Mouse (Mus musculus): ENCODE results near the gene Dlgap4. TPM values are rescaled to one million over a fixed set of nuclear protein-coding genes. Genes with fewer than 3 reads are reported as not detected.

Dlgap4 gene
- polyA plus RNA-seq, 1 experiment = 175 TPM

DNA sequence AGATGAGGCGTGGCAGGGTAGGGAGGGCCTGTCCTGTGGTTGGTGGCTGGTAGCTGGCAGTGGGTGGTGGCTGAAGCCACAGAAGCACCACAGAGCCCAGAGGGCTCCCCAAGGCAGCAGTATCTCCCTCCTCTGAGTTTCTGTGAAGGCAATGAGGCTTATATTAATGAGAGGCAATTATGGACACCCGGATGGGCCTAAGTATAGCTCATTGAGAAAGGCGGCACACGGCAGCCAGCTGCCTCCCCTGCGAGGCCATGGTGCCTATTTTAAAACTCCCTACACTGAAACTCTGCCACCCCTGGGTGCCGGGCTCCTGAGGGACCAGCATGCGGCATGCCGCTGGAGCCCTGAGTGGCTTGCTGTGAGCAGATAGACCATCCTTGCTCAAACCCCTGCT lies 83.8 kb downstream of the Dlgap4 start:
- no peak overlapping the region for H3K27ac ChIP-seq (ENCODE audit: control insufficient read depth, insufficient read depth, low read depth, low read length)
- TF ChIP-seq POLR2A (IDR thresholded peaks at IDR 0.05; ENCODE audit: control insufficient read depth, low read depth, low read length) = no peak
- no peak for TF ChIP-seq CTCF (IDR thresholded peaks at IDR 0.05; ENCODE audit: control insufficient read depth, insufficient read depth, insufficient replicate concordance, low read depth, low read length)
- H3K36me3 ChIP-seq (ENCODE audit: control insufficient read depth, insufficient read depth, low read length) = no peaks in the 10 kb centered on the region
- H3K4me1 ChIP-seq (ENCODE audit: control insufficient read depth, insufficient read depth, low read length) = no peaks in the 10 kb centered on the region; the same call in 1 of the 2 replicates
- H3K27me3 ChIP-seq (ENCODE audit: control insufficient read depth, insufficient read depth, low read length) = no peaks in the 10 kb centered on the region
- H3K4me3 ChIP-seq (ENCODE audit: control insufficient read depth, low read depth, low read length) = no peak overlapping the region

- no peaks in the 10 kb centered on the region; the same call in 1 of the 2 replicates for H3K4me1 ChIP-seq (ENCODE audit: control insufficient read depth, insufficient read depth, low read length)
- no peak overlapping the region for H3K27ac ChIP-seq (ENCODE audit: control insufficient read depth, insufficient read depth, low read depth, low read length)
- no peaks in the 10 kb centered on the region for H3K27me3 ChIP-seq (ENCODE audit: control insufficient read depth, insufficient read depth, low read length)
Measured at GRCm38 (mm10) chr2:156698168-156698567, 84.7 kb downstream of the Dlgap4 start.

GRCm38 (mm10) chr2:156705473-156705872 lies 92.0 kb downstream of the Dlgap4 start:
- Histone ChIP-seq H3K27ac (ENCODE audit: control insufficient read depth, insufficient read depth, low read depth, low read length) (no peak overlapping the region), H3K4me3 (ENCODE audit: control insufficient read depth, low read depth, low read length) (no peak overlapping the region), H3K4me1 (ENCODE audit: control insufficient read depth, insufficient read depth, low read length) (no peaks in the 10 kb centered on the region), H3K36me3 (ENCODE audit: control insufficient read depth, insufficient read depth, low read length) (no peaks in the 10 kb centered on the region), H3K27me3 (ENCODE audit: control insufficient read depth, insufficient read depth, low read length) (no peaks in the 10 kb centered on the region)
- TF ChIP-seq POLR2A (IDR thresholded peaks at IDR 0.05; ENCODE audit: control insufficient read depth, low read depth, low read length) (no peak), CTCF (IDR thresholded peaks at IDR 0.05; ENCODE audit: control insufficient read depth, insufficient read depth, insufficient replicate concordance, low read depth, low read length) (peak; percentile 93)

More at GRCm38 (mm10) chr2:156698168-156698567, 84.7 kb downstream of the Dlgap4 start:
- no peaks in the 10 kb centered on the region for H3K36me3 ChIP-seq (ENCODE audit: control insufficient read depth, insufficient read depth, low read length)
- no peak for TF ChIP-seq CTCF (IDR thresholded peaks at IDR 0.05; ENCODE audit: control insufficient read depth, insufficient read depth, insufficient replicate concordance, low read depth, low read length)
- no peak for TF ChIP-seq POLR2A (IDR thresholded peaks at IDR 0.05; ENCODE audit: control insufficient read depth, low read depth, low read length)
- no peak overlapping the region for H3K4me3 ChIP-seq (ENCODE audit: control insufficient read depth, low read depth, low read length)

GRCm38 (mm10) chr2:156716683-156717082 lies 103.2 kb downstream of the Dlgap4 start:
- no peak overlapping the region for H3K27ac ChIP-seq (ENCODE audit: control insufficient read depth, insufficient read depth, low read depth, low read length)
- no peaks in the 10 kb centered on the region for H3K27me3 ChIP-seq (ENCODE audit: control insufficient read depth, insufficient read depth, low read length)
- no peaks in the 10 kb centered on the region; the same call in 1 of the 2 replicates for H3K36me3 ChIP-seq (ENCODE audit: control insufficient read depth, insufficient read depth, low read length)
- peaks cover 16% of the 10 kb centered on the region for H3K4me1 ChIP-seq (ENCODE audit: control insufficient read depth, insufficient read depth, low read length)
- TF ChIP-seq CTCF (IDR thresholded peaks at IDR 0.05; ENCODE audit: control insufficient read depth, insufficient read depth, insufficient replicate concordance, low read depth, low read length) (no peak), POLR2A (IDR thresholded peaks at IDR 0.05; ENCODE audit: control insufficient read depth, low read depth, low read length) (no peak)
- H3K4me3 ChIP-seq (ENCODE audit: control insufficient read depth, low read depth, low read length) = no peak overlapping the region

DNA sequence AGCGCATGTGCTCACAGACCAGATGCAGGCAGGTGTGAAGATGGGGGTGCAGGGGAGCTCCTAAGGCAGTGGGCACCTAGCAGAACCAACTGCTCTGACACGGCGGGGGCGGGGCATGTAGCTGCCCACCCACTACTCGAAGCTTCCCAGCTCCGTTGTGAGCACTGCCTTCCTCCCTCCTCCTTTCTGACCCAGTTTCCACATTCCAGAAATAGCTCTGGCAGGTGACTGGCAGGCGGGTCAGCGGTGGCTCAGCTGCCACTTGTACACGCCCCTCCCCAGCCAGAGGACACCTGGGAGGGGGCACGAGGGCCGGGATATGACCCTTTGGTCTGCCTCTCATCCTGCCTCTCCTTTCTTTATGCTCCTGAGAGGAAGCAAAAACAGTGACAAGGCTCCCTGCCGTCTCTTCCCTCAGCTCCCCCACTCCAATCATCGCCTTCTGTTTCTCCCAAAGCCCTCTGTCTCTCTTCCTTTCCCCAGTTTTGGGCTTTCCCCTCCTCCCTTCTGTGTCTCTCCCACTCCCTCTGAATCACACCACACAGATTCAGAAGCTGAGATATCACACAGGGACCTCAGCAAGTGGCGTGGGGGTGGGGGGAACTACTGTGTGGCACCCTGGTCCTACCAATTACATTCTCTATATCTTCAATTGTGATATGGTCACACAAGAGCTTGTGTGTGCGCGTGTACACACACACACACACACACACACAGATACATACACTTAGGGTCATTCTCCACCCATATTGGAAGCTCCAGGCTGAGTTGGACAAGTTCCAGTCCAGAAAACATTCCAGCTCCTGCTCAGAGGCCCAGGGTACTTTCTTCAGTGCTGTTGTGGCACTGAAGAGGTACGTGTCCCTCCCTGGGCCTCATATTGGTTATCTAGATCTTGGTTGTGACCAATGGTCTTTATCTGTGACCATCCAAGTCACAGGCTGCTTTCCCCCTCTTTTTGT lies 104.1 kb downstream of the Dlgap4 start:
- TF ChIP-seq POLR2A (IDR thresholded peaks at IDR 0.05; ENCODE audit: control insufficient read depth, low read depth, low read length) (no peak), CTCF (IDR thresholded peaks at IDR 0.05; ENCODE audit: control insufficient read depth, insufficient read depth, insufficient replicate concordance, low read depth, low read length) (no peak)
- no peaks in the 10 kb centered on the region for H3K27me3 ChIP-seq (ENCODE audit: control insufficient read depth, insufficient read depth, low read length)
- no peak overlapping the region for H3K27ac ChIP-seq (ENCODE audit: control insufficient read depth, insufficient read depth, low read depth, low read length)
- no peak overlapping the region for H3K4me3 ChIP-seq (ENCODE audit: control insufficient read depth, low read depth, low read length)
- no peaks in the 10 kb centered on the region; the same call in 1 of the 2 replicates for H3K36me3 ChIP-seq (ENCODE audit: control insufficient read depth, insufficient read depth, low read length)
- H3K4me1 ChIP-seq (ENCODE audit: control insufficient read depth, insufficient read depth, low read length) = peaks cover 24% of the 10 kb centered on the region

- peak overlapping the region; percentile 37; the same call in 1 of the 2 replicates for H3K27ac ChIP-seq (ENCODE audit: control insufficient read depth, insufficient read depth, low read depth, low read length)
- no peak for TF ChIP-seq POLR2A (IDR thresholded peaks at IDR 0.05; ENCODE audit: control insufficient read depth, low read depth, low read length)
- TF ChIP-seq CTCF (IDR thresholded peaks at IDR 0.05; ENCODE audit: control insufficient read depth, insufficient read depth, insufficient replicate concordance, low read depth, low read length) = no peak
- H3K4me1 ChIP-seq (ENCODE audit: control insufficient read depth, insufficient read depth, low read length) = peaks cover 28% of the 10 kb centered on the region
- no peaks in the 10 kb centered on the region for H3K27me3 ChIP-seq (ENCODE audit: control insufficient read depth, insufficient read depth, low read length)
- H3K4me3 ChIP-seq (ENCODE audit: control insufficient read depth, low read depth, low read length) = no peak overlapping the region
- no peaks in the 10 kb centered on the region; the same call in 1 of the 2 replicates for H3K36me3 ChIP-seq (ENCODE audit: control insufficient read depth, insufficient read depth, low read length)
Measured at GRCm38 (mm10) chr2:156718793-156719192, 105.3 kb downstream of the Dlgap4 start.

- no peak for TF ChIP-seq CTCF (IDR thresholded peaks at IDR 0.05; ENCODE audit: control insufficient read depth, insufficient read depth, insufficient replicate concordance, low read depth, low read length)
- no peak for TF ChIP-seq POLR2A (IDR thresholded peaks at IDR 0.05; ENCODE audit: control insufficient read depth, low read depth, low read length)
- Histone ChIP-seq H3K36me3 (ENCODE audit: control insufficient read depth, insufficient read depth, low read length) (no peaks in the 10 kb centered on the region; the same call in 1 of the 2 replicates), H3K4me1 (ENCODE audit: control insufficient read depth, insufficient read depth, low read length) (peaks cover 28% of the 10 kb centered on the region), H3K27ac (ENCODE audit: control insufficient read depth, insufficient read depth, low read depth, low read length) (peak overlapping the region; percentile 93; the same call in 1 of the 2 replicates), H3K27me3 (ENCODE audit: control insufficient read depth, insufficient read depth, low read length) (no peaks in the 10 kb centered on the region), H3K4me3 (ENCODE audit: control insufficient read depth, low read depth, low read length) (peak overlapping the region; percentile 91)
Measured at GRCm38 (mm10) chr2:156719549-156720312, 106.2 kb downstream of the Dlgap4 start.

Data from testis, adult 2 months (tissue).